Mouse (Mus musculus) adrenal gland, postnatal 36 days (tissue): Measurements from ENCODE around the gene Prrc2b. TPM values are rescaled to one million over a fixed set of nuclear protein-coding genes. Genes with fewer than 3 reads are reported as not detected.

Experiments
- DNase-seq, 2 experiments: peaks; one replicate each; pipeline ENCODE4 v3.0.0; 2021; ENCODE audit warnings: mixed read lengths in 1 of 2
- total RNA-seq, 2 experiments: library from RNA; stranded (reverse); gene quantifications; 2 replicates each; pipeline ENCODE4 v1.2.3; 2021

The Prrc2b gene
- total RNA-seq, 2 experiments from 2014 or later: 99.3 to 119 TPM

DNA sequence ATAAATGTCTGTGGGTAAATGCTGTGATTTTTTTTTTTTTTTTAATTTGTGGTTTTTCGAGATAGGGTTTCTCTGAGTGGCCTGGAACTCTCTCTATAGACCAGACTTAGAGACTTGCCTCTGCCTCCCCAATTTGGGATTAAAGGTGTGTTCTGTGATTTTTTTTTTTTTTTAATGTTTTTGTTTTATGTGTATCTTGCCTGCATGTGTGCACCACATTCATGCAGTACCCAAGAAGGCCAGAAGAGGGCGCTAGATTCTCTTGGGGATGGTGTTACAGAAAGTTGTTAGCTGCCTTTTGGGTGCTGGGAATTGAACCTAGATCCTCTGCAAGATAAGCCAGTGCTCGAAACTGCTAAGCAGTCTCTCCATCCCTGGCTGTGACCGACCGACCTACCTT is 10.1 kb downstream of the Prrc2b start:
- DNase-seq: no peak

DNA sequence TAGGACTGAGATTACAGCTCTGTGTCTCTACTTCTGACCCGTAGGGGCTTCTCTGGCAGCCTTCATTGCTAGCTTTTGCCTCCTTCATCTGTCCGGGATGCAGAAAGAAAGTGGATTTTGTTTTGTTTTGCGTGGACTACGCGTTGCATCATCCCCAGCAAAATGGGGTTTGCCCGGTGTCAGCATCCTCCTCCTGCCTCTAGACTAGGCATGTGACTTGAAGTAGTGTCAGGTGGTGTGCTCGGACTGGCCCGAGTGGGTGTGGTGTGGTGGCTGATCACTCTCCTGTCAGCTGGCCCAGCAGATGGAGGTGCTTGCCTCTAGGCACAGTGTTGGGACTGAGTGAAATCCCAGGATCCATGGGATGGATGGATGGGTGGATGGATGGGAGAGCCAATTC is 11.2 kb downstream of the Prrc2b start:
- no peak for DNase-seq

DNA sequence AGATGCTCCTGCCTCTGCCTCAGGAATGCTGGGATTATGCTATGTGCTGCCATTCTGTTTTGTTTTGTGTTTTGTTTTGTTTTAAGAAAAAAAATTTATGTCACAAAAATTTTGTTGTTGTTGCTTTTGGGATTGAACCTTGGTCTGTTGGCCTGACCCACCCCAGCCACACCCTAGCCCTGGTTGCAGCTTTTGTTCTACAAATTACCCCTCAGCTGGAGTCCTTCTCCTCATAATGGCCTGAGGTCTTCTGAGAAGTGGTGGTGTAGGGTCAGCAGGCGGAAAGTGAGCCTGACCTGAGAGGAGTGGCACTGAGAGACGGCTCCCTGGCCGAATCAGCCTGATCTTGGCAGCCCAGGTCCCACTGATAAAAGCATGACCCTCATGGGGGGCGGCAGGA is 11.8 kb downstream of the Prrc2b start:
- DNase-seq: no peak

DNA sequence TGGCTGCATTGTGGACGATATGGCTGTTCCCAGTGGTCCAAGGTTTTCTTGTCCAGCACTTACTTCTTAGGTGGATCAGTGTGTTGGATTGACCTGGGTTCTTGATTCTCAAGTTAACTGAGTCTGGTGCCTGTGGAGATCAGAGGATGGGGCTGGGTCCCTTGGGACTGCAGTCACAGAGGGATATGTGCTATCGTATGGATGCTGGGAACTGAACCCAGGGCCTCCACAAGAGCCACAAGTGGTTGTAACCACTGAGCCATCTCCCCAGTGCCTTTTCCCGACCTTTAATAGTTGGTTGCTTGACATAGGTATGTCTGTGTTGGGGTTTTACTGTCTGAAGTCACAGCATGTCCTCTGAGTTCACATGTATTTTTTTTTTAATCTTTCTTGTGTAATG is 12.2 kb downstream of the Prrc2b start:
- no peak for DNase-seq

DNA sequence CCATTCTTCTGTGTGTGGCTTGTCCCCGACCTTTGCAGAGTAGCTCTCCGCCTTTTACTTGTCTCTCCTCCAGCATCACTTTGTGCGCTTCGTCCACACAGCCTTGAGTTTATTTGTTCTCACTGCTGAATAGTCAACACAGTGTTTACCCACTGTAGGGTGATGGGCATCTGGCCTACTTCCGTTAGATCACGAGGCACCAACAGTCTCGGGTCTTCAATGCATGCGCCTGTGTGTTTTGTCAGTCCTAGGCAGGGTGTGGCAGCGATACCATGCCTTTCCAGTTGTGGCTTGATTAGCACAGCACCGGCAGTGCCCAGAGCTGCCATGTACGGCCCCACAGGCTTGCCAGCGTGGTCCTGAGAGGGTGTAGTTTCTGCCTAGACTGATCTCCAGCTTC is 13.6 kb downstream of the Prrc2b start:
- DNase-seq: no peak

DNA sequence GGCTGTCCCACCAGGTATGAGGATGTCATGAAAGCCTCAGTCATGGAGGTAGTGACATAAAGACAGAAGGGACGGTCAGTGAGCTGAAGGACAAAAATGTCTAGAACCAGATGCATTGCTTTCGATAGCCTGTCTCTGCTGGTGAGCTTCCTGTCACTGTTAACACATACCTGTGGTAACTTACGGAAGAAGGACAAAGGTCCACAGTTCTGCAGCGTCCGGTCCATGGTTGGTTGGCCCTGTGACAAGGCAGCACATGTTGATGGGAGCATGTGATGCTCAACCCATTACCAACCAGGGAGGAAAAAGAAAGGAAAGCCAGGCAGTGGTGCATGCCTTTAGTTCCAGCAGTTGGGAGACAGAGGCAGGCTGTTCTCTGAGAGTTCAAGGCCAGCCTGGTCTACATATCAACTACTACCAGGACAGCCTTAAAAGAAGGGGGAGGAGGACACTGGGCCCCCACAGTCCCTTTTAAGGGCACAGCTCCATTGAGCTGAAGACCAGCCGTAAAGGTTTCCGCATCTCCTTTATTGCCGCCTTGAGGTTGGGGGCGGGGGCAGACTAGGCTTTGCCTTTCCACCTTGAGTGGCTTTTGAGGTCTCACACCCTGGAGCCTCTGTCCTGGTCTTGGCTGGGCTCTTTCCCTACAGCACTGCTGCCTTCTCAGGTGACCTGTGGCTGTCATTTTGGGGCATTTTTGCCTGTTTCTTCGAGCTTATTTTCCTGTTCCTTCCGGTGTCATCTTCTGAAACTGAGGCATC is 14.3 kb downstream of the Prrc2b start:
- DNase-seq: no peak

DNA sequence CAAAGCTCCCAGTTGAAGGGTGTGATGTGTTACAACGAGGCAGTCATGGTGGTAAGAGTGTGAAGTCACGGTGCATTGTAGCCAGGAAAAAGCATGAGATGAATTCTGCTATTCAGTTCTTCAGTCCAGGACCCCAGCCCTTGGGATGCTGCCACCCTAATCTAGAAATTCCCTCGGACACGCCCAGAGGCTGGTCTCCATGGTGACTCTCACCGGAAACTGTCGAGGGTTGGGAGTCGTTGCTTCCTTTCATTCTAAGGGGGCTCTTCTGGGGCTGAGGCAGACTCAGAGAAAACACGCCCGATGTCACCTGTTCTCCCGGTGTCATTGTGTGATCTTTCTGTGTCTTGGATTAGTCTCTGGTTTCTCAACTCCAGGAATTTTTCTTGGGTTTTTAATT is 15.7 kb downstream of the Prrc2b start:
- DNase-seq: no peak

DNA sequence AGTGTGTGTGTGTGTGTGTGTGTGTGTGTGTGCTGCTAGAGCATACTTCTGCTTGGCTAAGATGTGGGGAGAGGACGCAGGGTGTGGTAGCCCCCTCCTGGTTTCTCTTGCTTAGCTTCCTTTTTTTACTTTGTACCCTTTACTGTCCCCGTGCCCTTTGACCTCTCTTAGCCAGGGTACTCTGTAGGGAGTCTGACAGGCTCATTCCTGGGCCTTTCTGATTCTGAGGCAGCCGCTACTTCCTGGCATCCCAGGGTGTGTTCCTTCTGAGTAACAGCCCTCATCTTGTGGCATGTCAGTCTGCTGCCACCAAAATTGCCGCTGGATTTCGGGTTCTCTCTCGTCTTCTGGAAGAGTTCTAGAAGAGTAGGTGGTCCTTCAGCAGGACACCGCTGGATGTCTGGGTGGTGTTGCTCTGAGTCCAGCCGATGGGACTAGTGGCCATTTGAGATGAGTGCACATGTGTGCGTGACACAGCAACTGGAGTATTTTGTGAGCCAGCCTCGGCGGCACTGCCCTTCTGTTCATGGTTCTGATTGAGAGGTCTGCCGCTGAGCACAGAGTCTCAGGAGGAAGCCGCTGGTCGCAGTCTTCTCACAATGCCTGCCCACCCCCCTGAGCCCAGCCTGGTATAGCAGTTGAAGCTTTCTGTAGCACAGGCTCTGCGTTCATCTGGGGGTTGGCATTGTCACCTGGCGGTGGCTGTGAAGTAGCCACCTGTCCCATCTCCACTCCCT is 16.3 kb downstream of the Prrc2b start:
- no peak for DNase-seq

DNA sequence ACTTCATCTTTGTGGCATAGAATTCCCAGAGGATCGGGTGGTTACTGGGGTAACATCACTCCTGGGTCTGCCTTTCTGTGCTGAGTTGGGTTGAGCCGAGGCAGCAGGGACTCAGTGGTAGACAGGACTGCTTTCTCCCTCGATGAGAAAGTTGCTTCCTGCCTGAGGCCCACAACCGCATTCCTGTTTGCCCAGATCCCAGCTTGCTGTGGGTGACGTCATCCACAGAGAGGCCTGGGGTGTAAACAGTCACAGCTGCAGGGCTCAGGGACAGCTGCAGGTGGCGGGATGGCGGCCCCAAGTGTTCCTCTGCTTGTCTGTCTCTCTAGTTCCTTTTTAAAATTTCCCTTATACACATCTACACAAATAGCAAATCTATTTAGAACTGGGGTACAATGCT is 16.9 kb downstream of the Prrc2b start:
- peak; percentile 68 to 74 for DNase-seq

DNA sequence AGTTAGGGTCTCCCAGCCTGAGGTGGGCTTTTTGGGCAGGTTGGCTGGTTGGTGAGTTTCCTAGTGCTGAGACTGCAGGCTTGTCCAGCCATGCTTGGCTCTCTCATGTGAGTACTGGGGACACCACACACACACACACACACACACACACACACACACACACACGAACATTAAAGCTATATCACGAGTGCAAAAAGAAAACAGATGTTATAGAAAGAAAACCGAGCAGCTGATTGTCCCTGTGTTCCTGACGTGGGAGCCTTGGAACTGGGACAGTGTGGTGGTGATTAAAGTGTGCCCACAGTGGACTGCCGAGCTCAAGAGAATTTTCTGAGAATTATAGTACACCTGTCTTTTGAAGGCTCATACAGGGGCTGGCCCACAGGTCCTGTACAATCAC is 18.4 kb downstream of the Prrc2b start:
- DNase-seq: no peak

DNA sequence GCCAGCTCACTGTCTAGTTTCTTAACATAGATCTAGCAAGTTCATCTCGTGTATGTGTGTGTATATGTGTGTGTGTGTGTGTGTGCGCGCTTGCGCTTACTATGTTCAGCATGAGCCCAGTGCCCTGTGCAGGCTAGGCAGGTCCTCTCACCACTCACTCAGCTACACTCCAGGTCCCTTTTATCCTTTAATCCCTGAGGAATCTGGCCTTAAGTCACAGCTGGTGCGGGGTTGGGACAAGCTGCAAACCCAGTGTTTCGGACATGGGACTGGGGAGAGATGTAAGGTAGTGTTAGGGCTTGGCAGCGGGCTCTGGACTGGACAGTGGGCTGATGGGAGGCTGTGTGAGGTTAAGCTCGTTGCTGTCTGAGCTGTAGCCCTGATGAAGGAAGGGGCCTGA is 19.1 kb downstream of the Prrc2b start:
- DNase-seq: no peak

DNA sequence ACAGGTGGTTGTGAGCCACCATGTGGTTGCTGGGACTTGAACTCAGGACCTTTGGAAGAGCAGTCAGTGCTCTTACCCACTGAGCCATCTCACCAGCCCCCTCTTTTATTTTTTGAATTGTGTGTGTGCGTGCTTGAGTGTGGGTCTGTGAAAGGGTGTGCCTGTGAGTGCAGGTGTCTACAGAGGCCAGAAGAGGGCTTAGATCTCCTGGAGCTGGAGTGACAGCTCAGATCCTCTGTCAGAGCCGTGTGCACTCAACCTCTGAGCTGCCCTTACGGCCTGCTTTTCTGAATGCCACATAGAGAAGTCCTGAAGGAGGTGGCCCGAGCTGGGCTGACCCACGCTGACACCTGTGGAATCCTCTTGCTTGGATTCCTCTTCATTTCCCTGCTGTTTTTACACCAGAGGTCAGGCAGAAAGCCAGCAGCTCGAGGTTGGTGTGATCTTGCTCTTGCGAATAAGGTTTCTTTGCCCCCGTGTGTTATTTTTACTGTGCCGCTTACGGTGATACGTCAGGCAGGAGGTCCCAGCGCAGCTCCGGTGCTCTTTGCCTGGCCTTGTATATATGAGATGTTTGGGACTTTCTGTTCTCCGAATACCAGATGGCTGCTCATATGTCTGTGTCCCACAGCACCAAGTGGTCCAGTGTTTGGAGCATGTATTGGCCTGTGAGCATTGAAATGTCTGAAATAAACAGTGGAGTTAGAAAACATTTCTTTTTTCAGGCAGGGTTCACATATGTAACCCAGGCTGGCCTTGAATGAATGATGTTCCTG is 21.0 kb downstream of the Prrc2b start:
- DNase-seq: no peak

DNA sequence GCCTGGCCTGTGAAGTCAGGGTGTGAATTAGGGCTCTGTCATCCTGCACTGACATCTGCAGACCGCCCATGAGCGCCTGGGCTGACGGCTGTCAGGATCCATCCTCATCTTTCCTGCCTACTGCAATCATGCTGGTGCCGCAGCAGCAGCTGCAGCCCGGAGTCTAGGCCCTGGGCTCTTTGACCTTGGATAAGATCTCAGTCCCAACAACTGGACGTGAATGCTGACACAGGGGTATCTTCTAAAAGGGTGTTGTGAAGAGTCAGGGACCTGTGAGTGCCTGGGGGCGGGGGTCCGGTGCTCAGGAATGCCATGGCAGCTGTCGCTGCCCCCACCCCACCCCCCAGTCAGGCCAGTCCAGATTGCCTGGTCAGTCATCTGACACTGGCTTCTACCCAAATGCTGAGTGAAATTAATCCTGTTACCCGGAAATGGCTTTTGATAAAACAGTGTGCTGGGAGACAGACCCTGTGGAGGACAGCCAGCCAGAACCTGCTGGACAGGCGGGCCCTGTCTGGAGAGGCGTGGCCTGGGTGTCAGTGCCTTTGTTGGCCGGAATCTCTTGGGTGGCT is 23.4 kb downstream of the Prrc2b start:
- DNase-seq: peak; percentile 74 to 79

DNA sequence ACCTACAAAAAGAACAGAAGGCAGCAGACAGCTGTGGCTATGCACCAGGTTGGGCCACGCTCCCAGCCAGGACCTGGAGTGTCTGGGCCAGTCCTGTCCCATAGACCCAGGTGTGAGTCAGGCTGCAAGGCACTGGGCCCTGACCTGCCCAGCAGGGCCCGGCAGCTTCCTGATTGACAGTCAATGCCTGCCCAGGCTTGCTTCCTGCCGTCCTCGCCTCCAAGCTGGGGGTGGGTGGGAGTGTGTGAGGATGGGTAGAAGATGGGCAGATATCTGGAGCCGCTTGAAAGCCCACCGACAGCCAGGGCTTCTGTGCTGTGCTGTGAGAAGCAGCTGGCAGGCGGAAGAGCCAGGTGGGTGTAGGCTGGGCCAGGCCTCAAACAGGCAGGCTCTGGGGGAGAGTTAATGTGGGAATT is 24.2 kb downstream of the Prrc2b start:
- DNase-seq: peak in 1 of 2 experiments; percentile 57

DNA sequence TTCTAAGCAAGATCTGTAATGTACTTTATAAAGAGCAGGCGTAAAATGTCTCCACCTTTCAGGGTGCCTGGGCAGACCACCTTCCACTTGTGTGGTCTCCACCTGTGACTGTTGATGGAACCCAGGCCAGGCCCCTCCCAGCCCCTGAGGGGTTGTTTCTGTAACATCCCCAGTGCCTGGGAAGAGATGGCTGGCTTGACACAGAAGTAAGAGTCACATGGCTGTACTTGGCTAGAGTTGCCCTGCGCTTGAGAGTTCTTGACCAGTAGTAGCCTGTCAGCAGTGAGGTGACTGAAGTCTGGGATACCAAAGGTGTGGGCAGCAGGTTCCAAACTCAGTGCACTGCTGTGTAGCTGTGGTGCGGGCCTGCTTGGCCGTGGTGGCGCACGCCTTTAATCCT is 24.6 kb downstream of the Prrc2b start:
- DNase-seq: no peak

DNA sequence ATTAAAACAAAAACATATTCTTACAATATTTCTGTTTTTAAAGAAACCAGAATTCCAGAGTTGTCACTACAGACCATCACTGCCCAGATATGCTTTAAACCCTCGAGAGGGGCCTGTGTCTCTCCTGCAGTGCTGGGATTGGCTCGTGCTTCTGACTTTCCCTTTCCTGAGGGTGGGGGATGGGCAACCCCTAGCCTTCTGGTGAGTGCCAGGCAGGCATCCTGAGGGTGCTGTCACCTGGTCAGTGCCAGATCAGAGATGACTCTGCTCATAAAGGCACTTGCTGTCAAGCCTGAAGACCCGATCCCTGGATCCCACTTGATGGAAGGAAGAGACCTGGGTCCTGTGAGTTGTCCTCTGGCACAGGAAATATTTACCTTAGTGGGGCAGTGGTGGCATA is 26.0 kb downstream of the Prrc2b start:
- DNase-seq: no peak

DNA sequence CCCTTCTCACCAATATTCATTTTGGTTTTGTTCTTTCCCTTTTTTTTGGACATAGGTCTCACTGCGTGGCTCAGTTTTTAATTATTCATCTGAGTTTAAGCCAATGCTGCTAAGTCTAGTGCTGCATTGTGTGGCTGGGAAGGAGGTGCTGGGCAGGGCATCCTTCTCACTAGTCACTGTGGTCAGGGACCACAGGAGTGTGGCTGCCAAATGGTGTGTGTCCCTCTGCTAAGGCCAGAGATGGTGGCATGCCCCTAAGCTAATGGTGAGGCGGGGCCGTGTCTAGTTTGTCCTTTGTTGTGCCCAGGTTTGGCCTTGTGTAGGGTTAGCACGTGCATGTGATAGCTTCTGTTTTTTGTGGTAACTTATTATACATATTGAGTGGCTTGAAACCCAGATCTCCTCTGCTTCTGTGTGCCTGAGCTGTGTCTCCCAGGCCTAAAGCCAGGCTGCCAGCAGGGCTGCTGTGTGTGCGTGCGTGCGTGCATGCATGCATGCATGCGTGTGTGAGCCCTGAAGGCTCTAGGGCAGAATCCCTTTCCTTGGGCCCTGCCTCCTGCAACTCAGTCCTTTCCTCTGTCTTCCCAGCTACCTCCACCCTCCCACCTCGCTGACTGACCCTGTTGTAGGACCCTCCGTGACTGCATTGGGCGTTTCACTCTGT is 26.6 kb downstream of the Prrc2b start:
- DNase-seq: no peak

DNA sequence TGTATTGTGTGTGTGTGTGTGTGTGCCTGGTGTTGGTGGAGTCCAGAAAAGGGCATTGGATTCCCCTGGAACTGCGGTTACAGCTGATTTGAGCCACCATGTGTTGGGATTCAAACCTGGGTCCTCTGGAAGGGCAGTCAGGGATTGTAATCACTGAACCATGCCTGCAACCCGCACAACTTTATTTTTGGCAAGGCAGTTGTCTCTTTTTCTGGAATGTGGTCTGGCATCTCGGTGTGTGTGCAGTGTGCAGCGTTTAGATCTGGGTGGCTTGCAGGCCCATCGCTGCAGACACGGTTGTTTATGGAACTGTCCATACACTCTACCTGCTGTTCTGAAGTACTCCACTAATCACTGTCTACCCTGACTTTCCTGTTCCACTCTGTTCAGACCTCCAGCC is 28.5 kb downstream of the Prrc2b start:
- DNase-seq: no peak

DNA sequence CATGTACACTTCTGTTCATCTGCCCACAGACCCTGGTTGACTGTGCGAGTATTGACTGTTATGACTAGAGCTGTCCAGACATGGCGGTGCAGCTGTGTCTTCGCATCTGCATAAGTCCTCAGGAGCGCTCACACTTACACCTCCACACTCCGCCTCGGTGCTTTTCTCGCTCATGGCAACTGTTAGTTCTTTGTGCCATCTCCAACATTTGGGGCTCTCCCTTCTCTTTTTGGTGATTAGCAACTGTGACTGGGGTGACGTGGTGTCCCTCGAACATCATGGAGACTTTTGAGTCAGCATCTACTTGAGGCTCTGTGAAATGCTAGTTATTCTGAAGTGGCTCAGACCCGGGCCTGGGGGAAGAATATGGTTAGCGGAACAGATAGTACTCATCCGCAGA is 29.2 kb downstream of the Prrc2b start:
- no peak for DNase-seq

DNA sequence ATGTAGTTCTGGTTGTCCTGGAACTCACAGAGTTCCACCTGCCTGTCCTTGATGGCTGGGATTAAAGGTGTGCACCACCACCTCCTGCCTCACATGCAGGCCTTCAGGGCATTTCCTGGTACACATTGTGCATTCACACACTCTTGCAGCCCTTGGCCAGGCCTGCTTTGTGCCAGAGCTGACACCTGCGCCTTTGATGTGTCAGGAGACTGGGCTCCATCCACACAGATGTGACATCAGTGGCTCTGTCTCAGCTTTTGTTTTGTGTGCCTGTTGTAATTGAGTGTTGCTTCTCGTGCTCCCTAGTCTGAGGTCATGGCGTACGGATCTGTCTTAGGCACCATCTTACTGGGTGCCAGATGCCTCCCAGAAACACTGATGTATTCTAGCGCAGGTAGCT is 30.5 kb downstream of the Prrc2b start:
- DNase-seq: no peak

DNA sequence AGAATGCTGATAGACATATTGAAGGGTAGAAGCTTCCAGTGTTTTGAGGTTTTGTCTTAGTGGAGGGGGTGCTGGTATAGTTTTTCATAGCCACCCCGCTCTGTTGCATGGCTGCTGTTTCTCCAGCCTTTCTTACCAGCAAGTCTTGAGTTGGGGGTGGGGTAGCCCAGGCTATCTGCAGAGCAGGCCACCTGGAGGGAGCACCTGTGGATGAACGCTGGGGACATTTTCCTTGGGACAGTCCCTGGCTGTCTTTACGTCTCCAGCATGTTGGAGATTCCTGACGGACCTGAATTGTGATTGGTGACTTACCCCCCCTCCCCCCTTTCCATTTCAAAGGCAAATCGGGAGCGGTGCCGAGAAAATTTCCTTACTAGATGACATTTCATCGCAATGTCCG is 31.2 kb downstream of the Prrc2b start:
- DNase-seq: no peak

DNA sequence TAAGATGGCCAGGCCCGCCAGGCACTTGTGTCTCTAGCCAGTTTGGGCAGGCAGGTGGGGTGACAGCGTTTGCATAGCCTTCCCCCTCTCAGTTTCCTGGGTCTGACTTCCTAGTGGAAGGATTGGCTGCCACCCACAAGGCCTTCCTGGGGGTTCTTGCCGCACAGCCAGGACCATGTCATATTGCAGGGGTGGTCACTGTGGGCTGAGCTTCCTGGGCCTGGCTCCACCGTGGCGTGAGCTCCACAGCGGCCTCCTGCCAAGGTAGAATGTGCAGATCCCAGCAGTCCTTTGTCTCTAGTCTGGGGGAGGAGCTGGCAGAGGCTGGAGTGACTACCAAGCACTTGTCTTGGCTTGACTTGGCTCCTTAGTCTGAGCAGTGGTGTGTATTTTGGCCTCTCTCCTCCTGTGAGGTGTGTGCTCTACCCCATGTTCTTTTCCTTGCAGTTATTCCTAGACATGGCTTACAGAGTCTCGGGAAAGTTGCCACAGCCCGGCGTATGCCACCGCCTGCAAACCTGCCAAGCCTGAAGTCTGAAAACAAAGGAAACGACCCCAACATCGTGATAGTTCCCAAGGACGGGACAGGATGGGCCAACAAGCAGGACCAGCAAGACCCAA is 31.9 kb downstream of the Prrc2b start:
- DNase-seq: no peak
